Mouse (Mus musculus): ENCODE measurements at regions not wholly inside any gene's neighbourhood (a gene's known extent, or its start where the extent isn't known, plus 50 kb on each side); places are given as distances from the start of the nearest gene placed in this dataset.
A peak's percentile ranks its signal among the peaks of the same experiment; 100 is the strongest.

GRCm38 (mm10) chr8:93591608-93592301 lies 56.1 kb upstream of the Ces5a start:
- H3K4me1 ChIP-seq (ENCODE audit: control insufficient read depth, insufficient read depth, insufficient read length, low read length), result no peaks in the 10 kb centered on the region
- H3K4me3 ChIP-seq (ENCODE audit: low read depth, low read length), result no peak overlapping the region
- no peaks in the 10 kb centered on the region for H3K27me3 ChIP-seq (ENCODE audit: control insufficient read depth, insufficient read depth, low read length)
- no peaks in the 10 kb centered on the region for H3K36me3 ChIP-seq (ENCODE audit: control insufficient read depth, insufficient read depth, low read length)
- 29% methylated on average over 9 of the region's 9 CpGs for WGBS
- no peak overlapping the region for H3K27ac ChIP-seq (ENCODE audit: insufficient read depth, low read depth, low read length)
- TF ChIP-seq POLR2A (IDR thresholded peaks at IDR 0.05; ENCODE audit: low read depth, low read length) (no peak), CTCF (IDR thresholded peaks at IDR 0.05; ENCODE audit: extremely low read depth, insufficient read length, insufficient replicate concordance, low read depth, low read length) (peak; percentile 87; the same call in 1 of the 2 replicates)

GRCm38 (mm10) chr8:93592302-93592651 lies 56.6 kb upstream of the Ces5a start:
- no peaks in the 10 kb centered on the region for H3K27me3 ChIP-seq (ENCODE audit: control insufficient read depth, insufficient read depth, low read length)
- 23% methylated on average over 3 of the region's 3 CpGs for WGBS

GRCm38 (mm10) chr8:93598613-93599121 lies 63.0 kb upstream of the Ces5a start:
- Histone ChIP-seq H3K27me3 (ENCODE audit: control insufficient read depth, insufficient read depth, low read length) (no peaks in the 10 kb centered on the region), H3K4me1 (ENCODE audit: control insufficient read depth, insufficient read depth, insufficient read length, low read length) (no peaks in the 10 kb centered on the region), H3K27ac (ENCODE audit: insufficient read depth, low read depth, low read length) (no peak overlapping the region), H3K36me3 (ENCODE audit: control insufficient read depth, insufficient read depth, low read length) (no peaks in the 10 kb centered on the region), H3K4me3 (ENCODE audit: low read depth, low read length) (no peak overlapping the region)
- TF ChIP-seq CTCF (IDR thresholded peaks at IDR 0.05; ENCODE audit: extremely low read depth, insufficient read length, insufficient replicate concordance, low read depth, low read length) (no peak), POLR2A (IDR thresholded peaks at IDR 0.05; ENCODE audit: low read depth, low read length) (no peak)
- WGBS, result 34% methylated on average over 11 of the region's 11 CpGs

More at GRCm38 (mm10) chr8:93592302-93592651, 56.6 kb upstream of the Ces5a start:
- no peak overlapping the region for H3K4me3 ChIP-seq (ENCODE audit: low read depth, low read length)
- H3K4me1 ChIP-seq (ENCODE audit: control insufficient read depth, insufficient read depth, insufficient read length, low read length), result no peaks in the 10 kb centered on the region
- no peak overlapping the region for H3K27ac ChIP-seq (ENCODE audit: insufficient read depth, low read depth, low read length)
- H3K36me3 ChIP-seq (ENCODE audit: control insufficient read depth, insufficient read depth, low read length), result no peaks in the 10 kb centered on the region
- TF ChIP-seq POLR2A (IDR thresholded peaks at IDR 0.05; ENCODE audit: low read depth, low read length) (no peak), CTCF (IDR thresholded peaks at IDR 0.05; ENCODE audit: extremely low read depth, insufficient read length, insufficient replicate concordance, low read depth, low read length) (no peak)

- H3K4me1 ChIP-seq (ENCODE audit: control insufficient read depth, insufficient read depth, insufficient read length, low read length), result no peaks in the 10 kb centered on the region
- WGBS, result 65% methylated on average over 9 of the region's 9 CpGs
- no peak for TF ChIP-seq POLR2A (IDR thresholded peaks at IDR 0.05; ENCODE audit: low read depth, low read length)
- TF ChIP-seq CTCF (IDR thresholded peaks at IDR 0.05; ENCODE audit: extremely low read depth, insufficient read length, insufficient replicate concordance, low read depth, low read length), result no peak
Measured at GRCm38 (mm10) chr8:93599306-93599705, 63.7 kb upstream of the Ces5a start.

GRCm38 (mm10) chr8:93599776-93600175 lies 64.1 kb upstream of the Ces5a start:
- Histone ChIP-seq H3K36me3 (ENCODE audit: control insufficient read depth, insufficient read depth, low read length) (no peaks in the 10 kb centered on the region), H3K4me1 (ENCODE audit: control insufficient read depth, insufficient read depth, insufficient read length, low read length) (no peaks in the 10 kb centered on the region), H3K4me3 (ENCODE audit: low read depth, low read length) (no peak overlapping the region), H3K27me3 (ENCODE audit: control insufficient read depth, insufficient read depth, low read length) (no peaks in the 10 kb centered on the region), H3K27ac (ENCODE audit: insufficient read depth, low read depth, low read length) (no peak overlapping the region)
- 38% methylated on average over 8 of the region's 8 CpGs for WGBS
- no peak for TF ChIP-seq POLR2A (IDR thresholded peaks at IDR 0.05; ENCODE audit: low read depth, low read length)
- TF ChIP-seq CTCF (IDR thresholded peaks at IDR 0.05; ENCODE audit: extremely low read depth, insufficient read length, insufficient replicate concordance, low read depth, low read length), result no peak

More at GRCm38 (mm10) chr8:93599306-93599705, 63.7 kb upstream of the Ces5a start:
- Histone ChIP-seq H3K36me3 (ENCODE audit: control insufficient read depth, insufficient read depth, low read length) (no peaks in the 10 kb centered on the region), H3K27me3 (ENCODE audit: control insufficient read depth, insufficient read depth, low read length) (no peaks in the 10 kb centered on the region), H3K4me3 (ENCODE audit: low read depth, low read length) (no peak overlapping the region), H3K27ac (ENCODE audit: insufficient read depth, low read depth, low read length) (no peak overlapping the region)

GRCm38 (mm10) chr8:93626807-93627526 lies 91.3 kb upstream of the Ces5a start:
- no peaks in the 10 kb centered on the region for H3K4me1 ChIP-seq (ENCODE audit: control insufficient read depth, insufficient read depth, insufficient read length, low read length)
- WGBS, result 34% methylated on average over 18 of the region's 18 CpGs
- no peaks in the 10 kb centered on the region for H3K36me3 ChIP-seq (ENCODE audit: control insufficient read depth, insufficient read depth, low read length)
- TF ChIP-seq POLR2A (IDR thresholded peaks at IDR 0.05; ENCODE audit: low read depth, low read length) (no peak), CTCF (IDR thresholded peaks at IDR 0.05; ENCODE audit: extremely low read depth, insufficient read length, insufficient replicate concordance, low read depth, low read length) (no peak)
- H3K27me3 ChIP-seq (ENCODE audit: control insufficient read depth, insufficient read depth, low read length), result no peaks in the 10 kb centered on the region
- no peak overlapping the region for H3K27ac ChIP-seq (ENCODE audit: insufficient read depth, low read depth, low read length)
- no peak overlapping the region for H3K4me3 ChIP-seq (ENCODE audit: low read depth, low read length)

GRCm38 (mm10) chr8:93627626-93628025 lies 92.0 kb upstream of the Ces5a start:
- 58% methylated on average over 6 of the region's 6 CpGs for WGBS
- no peaks in the 10 kb centered on the region for H3K36me3 ChIP-seq (ENCODE audit: control insufficient read depth, insufficient read depth, low read length)

More at GRCm38 (mm10) chr8:93627626-93628025, 92.0 kb upstream of the Ces5a start:
- no peaks in the 10 kb centered on the region for H3K27me3 ChIP-seq (ENCODE audit: control insufficient read depth, insufficient read depth, low read length)
- no peak overlapping the region for H3K27ac ChIP-seq (ENCODE audit: insufficient read depth, low read depth, low read length)
- no peak for TF ChIP-seq CTCF (IDR thresholded peaks at IDR 0.05; ENCODE audit: extremely low read depth, insufficient read length, insufficient replicate concordance, low read depth, low read length)
- no peak for TF ChIP-seq POLR2A (IDR thresholded peaks at IDR 0.05; ENCODE audit: low read depth, low read length)
- no peak overlapping the region for H3K4me3 ChIP-seq (ENCODE audit: low read depth, low read length)
- H3K4me1 ChIP-seq (ENCODE audit: control insufficient read depth, insufficient read depth, insufficient read length, low read length), result no peaks in the 10 kb centered on the region

Measured in small intestine, adult 2 months (tissue).